11 mouse cellular contexts compared by ENCODE assay signal in the genomic region with DNA sequence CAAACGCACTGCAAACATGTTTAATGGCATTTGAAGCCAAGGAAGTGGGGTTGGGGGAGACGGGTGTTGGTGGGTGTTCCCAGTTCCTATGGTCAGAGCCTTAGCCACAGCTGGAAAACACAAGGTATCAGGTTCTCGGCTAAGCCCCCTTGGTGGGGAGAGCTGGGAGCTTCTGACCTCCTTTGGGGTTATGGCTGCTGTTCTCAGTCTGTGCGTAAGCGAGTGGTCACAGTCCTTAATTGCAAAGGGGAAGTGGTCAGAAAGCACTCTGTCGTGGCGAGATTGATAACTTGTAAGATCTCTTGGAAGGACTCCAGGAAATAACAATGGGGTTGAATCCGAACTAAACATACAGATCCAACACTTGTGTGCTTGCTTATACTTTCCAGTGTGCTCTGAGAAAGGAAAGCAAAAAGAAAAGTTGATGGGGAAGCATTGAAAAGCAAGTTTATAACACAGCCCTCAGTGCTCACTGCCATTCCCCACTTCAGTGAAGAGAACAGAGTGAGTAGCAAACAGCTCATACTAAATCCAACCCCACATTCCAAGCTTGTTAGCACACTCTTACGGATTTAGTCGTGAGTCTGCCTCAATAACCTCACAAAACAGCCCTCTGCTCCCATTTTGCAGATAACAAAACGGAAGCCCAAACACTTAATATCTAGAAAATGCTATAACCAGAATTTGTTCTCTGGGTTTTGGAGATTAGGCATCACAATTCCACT. TPM values are rescaled to one million over a fixed set of nuclear protein-coding genes. Genes with fewer than 3 reads are reported as not detected.
A peak's percentile ranks its signal among the peaks of the same experiment; 100 is the strongest.
DNase-seq lines count a peak whose midpoint lies in the region; ATAC-seq and TF ChIP-seq lines count a peak whose summit lies in the region.
"Had no signal": no experiment of that assay in that cellular context is flagged by ENCODE, and none has a peak within 500 bp of the region (broad histone marks: within the 10 kb centered on the region; RNA-seq: fewer than 3 reads in every experiment).

No protein-coding gene starts in this region.

- H3K4me2 ChIP-seq in heart, embryonic 11.5 days, result peak overlapping the region; percentile 24
- no peak overlapping the region for H3K4me2 ChIP-seq in limb, embryonic 14.5 days (replicated peaks; ENCODE audit: low read depth, low read length, severe bottlenecking)

- TF ChIP-seq POLR2A in limb, embryonic 14.5 days (IDR thresholded peaks at IDR 0.05; ENCODE audit: borderline replicate concordance, extremely low read depth, insufficient read depth, insufficient read length), result no peak

- H3K27ac ChIP-seq in heart, embryonic 11.5 days (ENCODE audit: low read depth, low read length), result peak overlapping the region; percentile 73
- no peak overlapping the region for H3K27ac ChIP-seq in limb, embryonic 14.5 days (replicated peaks; ENCODE audit: low read depth, low read length)
- H3K27ac ChIP-seq: gastrocnemius, adult 2 months; liver, embryonic 14.5 days had no signal

- DNase-seq in heart, adult 18-20 months, result no peak
- peak; percentile 12 to 29 for DNase-seq in spleen, postnatal 36 days (ENCODE audit: low spot score in 2 of 2)
- no peak for DNase-seq in spleen, adult 12 weeks (ENCODE audit: low spot score)
- DNase-seq in limb, embryonic 14.5 days (ENCODE audit: low spot score), result peak; percentile 30
- no peak for DNase-seq in cerebellum, postnatal 4 days (ENCODE audit: low spot score in 2 of 2)
- no peak for DNase-seq in ovary, adult 18-20 months (ENCODE audit: low spot score)
- DNase-seq in adrenal gland, postnatal 36 days, result no peak
- DNase-seq: gastrocnemius, adult 2 months; layer of hippocampus, adult 9-11 months had no signal

- no peak for ATAC-seq in heart, embryonic 11.5 days (replicated peaks; ENCODE audit: insufficient number of reproducible peaks, low FRiP score, low TSS enrichment)
- 0 out of 2 replicates have a peak, but pooled peaks have one; percentile 37 for ATAC-seq in limb, embryonic 14.5 days (ENCODE audit: low FRiP score, low read depth)

- H3K4me3 ChIP-seq in heart, embryonic 11.5 days (ENCODE audit: low read depth, low read length), result no peak overlapping the region
- no peak overlapping the region for H3K4me3 ChIP-seq in limb, embryonic 14.5 days (replicated peaks; ENCODE audit: low read length)
- H3K4me3 ChIP-seq: gastrocnemius, adult 2 months had no signal

- H3K9ac ChIP-seq in heart, embryonic 11.5 days (ENCODE audit: low read depth, low read length), result no peak overlapping the region
- no peak overlapping the region for H3K9ac ChIP-seq in limb, embryonic 14.5 days (ENCODE audit: low read depth, low read length, severe bottlenecking)
- H3K9ac ChIP-seq: liver, embryonic 14.5 days had no signal

- no peaks in the 10 kb centered on the region for H3K36me3 ChIP-seq in heart, embryonic 11.5 days (ENCODE audit: control insufficient read depth, insufficient read depth, low read length)
- no peaks in the 10 kb centered on the region for H3K36me3 ChIP-seq in limb, embryonic 14.5 days (ENCODE audit: control insufficient read depth, insufficient read depth, low read length)

- 21% methylated on average over 11 of the region's 11 CpGs for WGBS in heart, embryonic 11.5 days (ENCODE audit: insufficient replicate concordance)
- 29% methylated on average over 11 of the region's 11 CpGs for WGBS in limb, embryonic 14.5 days

- H3K27me3 ChIP-seq in heart, embryonic 11.5 days (ENCODE audit: control insufficient read depth, insufficient read depth, low read length), result no peaks in the 10 kb centered on the region
- no peaks in the 10 kb centered on the region for H3K27me3 ChIP-seq in limb, embryonic 14.5 days (ENCODE audit: control insufficient read depth, insufficient read depth, low read length)

- H3K4me1 ChIP-seq in heart, embryonic 11.5 days (ENCODE audit: control insufficient read depth, insufficient read depth, low read length), result peaks cover 11% of the 10 kb centered on the region
- 0 out of 2 replicates have a peak, but pooled peaks cover 3% of the 10 kb centered on the region for H3K4me1 ChIP-seq in limb, embryonic 14.5 days (ENCODE audit: control insufficient read depth, insufficient read depth, low read length)

- H3K9me3 ChIP-seq in heart, embryonic 11.5 days (replicated peaks; ENCODE audit: control insufficient read depth, low read length), result no peaks in the 10 kb centered on the region
- no peaks in the 10 kb centered on the region for H3K9me3 ChIP-seq in limb, embryonic 14.5 days (ENCODE audit: control insufficient read depth, low read length)

RNA-seq across cellular contexts. Expression of a gene that starts 22.9 kb away (rescaled TPM):
- polyA plus RNA-seq in heart, embryonic 11.5 days (2014; fragmentation: Nextera tagmentation; extraction: Ambion mirVana), result 0.31 TPM in 1 of 2 replicates, not detected in the other
- under 1 TPM in 1 of 2 experiments, not detected in 1; 0.13 TPM for total RNA-seq in heart, adult 18-20 months (2021)
- 0.90 and 0.98 TPM in 2 replicates for polyA plus RNA-seq in limb, embryonic 14.5 days (2012; rRNA removed)
- polyA plus RNA-seq in limb, embryonic 14.5 days (2014; fragmentation: Nextera tagmentation; extraction: Ambion mirVana), result 0.84 and 1.1 TPM in 2 replicates
- under 1 TPM; 0.13 TPM for total RNA-seq in adrenal gland, postnatal 36 days (2021)
- total RNA-seq: gastrocnemius, adult 2 months had no signal

Comparison
In these comparisons a context has a peak if more than half of its experiments do, and no peak if none do; other contexts are left out.
1. DNase-seq: peak in spleen, postnatal 36 days (2 of 2) and limb, embryonic 14.5 days (single experiment); none in heart, adult 18-20 months (0 of 2), spleen, adult 12 weeks (single experiment), cerebellum, postnatal 4 days (0 of 2), ovary, adult 18-20 months (single experiment) and adrenal gland, postnatal 36 days (0 of 2).